Mouse (Mus musculus) forebrain, embryonic 11.5 days (tissue): ENCODE results near the gene Il17rd. TPM values are rescaled to one million over a fixed set of nuclear protein-coding genes. Genes with fewer than 3 reads are reported as not detected.

Experiments
- ATAC-seq: fragments of 200-750 bp; cut with Nextera tagmentation; replicated peaks from 2 replicates; pipeline ENCODE4 v1.8.0; 2017; ENCODE audit warnings: moderate TSS enrichment; ENCODE audit not compliant: low FRiP score
- DNase-seq: peaks from one replicate; pipeline ENCODE4 v3.0.0-alpha.2; 2017; ENCODE audit warnings: low spot score
- H3K27ac ChIP-seq: fragments of 300-500 bp; sonication (generic); 2 replicates; pipeline ENCODE4 v1.5.1; 2014; ENCODE audit warnings: low read depth, low read length
- H3K27me3 ChIP-seq: fragments of 300-500 bp; sonication (generic); 2 replicates; pipeline ENCODE4 v1.6.1; 2014; ENCODE audit warnings: mild to moderate bottlenecking, low read length, mixed read lengths; ENCODE audit not compliant: control insufficient read depth, insufficient read depth
- H3K36me3 ChIP-seq: fragments of 300-500 bp; sonication (generic); 2 replicates; pipeline ENCODE4 v1.6.1; 2014; ENCODE audit warnings: mild to moderate bottlenecking, low read length, moderate library complexity, mixed read lengths; ENCODE audit not compliant: control insufficient read depth, insufficient read depth
- H3K4me1 ChIP-seq: fragments of 300-500 bp; sonication (generic); replicated peaks from 2 replicates; pipeline ENCODE4 v1.6.1; 2014; ENCODE audit warnings: low read length, mixed read lengths; ENCODE audit not compliant: control insufficient read depth, insufficient read depth
- H3K4me2 ChIP-seq: fragments of 300-500 bp; sonication (generic); 2 replicates; pipeline ENCODE4 v1.6.1; 2014; ENCODE audit warnings: low read depth, mild to moderate bottlenecking, low read length, moderate library complexity, mixed read lengths; ENCODE audit not compliant: severe bottlenecking
- H3K4me3 ChIP-seq: fragments of 300-500 bp; sonication (generic); 2 replicates; pipeline ENCODE4 v1.5.1; 2014; ENCODE audit warnings: low read depth, low read length
- H3K9ac ChIP-seq: fragments of 300-500 bp; sonication (generic); 2 replicates; pipeline ENCODE4 v1.6.1; 2014; ENCODE audit warnings: low read length
- H3K9me3 ChIP-seq: fragments of 300-500 bp; sonication (generic); 2 replicates; pipeline ENCODE4 v1.6.1; 2016; ENCODE audit warnings: low read length, mixed read lengths; ENCODE audit not compliant: control insufficient read depth
- WGBS: fragments of 180-500 bp; shearing (Covaris S2); extraction: QIAGEN DNeasy Blood & Tissue Kit; methylation state at CpG from one replicate; pipeline ENCODE4 v1.1.7; 2014; 5-methylcytosine and 5-hydroxymethylcytosine counted together
- polyA plus RNA-seq: library from polyadenylated mRNA; unstranded; fragments of >200 nt; fragmentation: Nextera tagmentation; extraction: Ambion mirVana; gene quantifications from 2 replicates; pipeline ENCODE4 v1.2.1, GENCODE M21; 2014

The Il17rd gene
- polyA plus RNA-seq, 1 experiment from 2014 or later, result 7.8 TPM

- no peak for DNase-seq
- no peak for ATAC-seq
- Histone ChIP-seq H3K27ac (no peak overlapping the region), H3K27me3 (no peaks in the 10 kb centered on the region; the same call in 1 of the 2 replicates), H3K4me3 (no peak overlapping the region), H3K9me3 (no peaks in the 10 kb centered on the region), H3K9ac (no peak overlapping the region), H3K36me3 (no peaks in the 10 kb centered on the region), H3K4me2 (no peak overlapping the region), H3K4me1 (no peaks in the 10 kb centered on the region)
- WGBS, result 88% methylated on average over 4 of the region's 4 CpGs
Measured at GRCm38 (mm10) chr14:27013658-27014057, 25.1 kb upstream of the Il17rd start.

- H3K4me1 ChIP-seq, result no peaks in the 10 kb centered on the region
- ATAC-seq (no peak), DNase-seq (no peak)
- H3K27me3 ChIP-seq, result no peaks in the 10 kb centered on the region
- no peaks in the 10 kb centered on the region for H3K36me3 ChIP-seq
- 96% methylated on average over 2 of the region's 2 CpGs for WGBS
- H3K27ac ChIP-seq, result no peak overlapping the region
- H3K4me3 ChIP-seq, result no peak overlapping the region
- H3K9me3 ChIP-seq, result no peaks in the 10 kb centered on the region
- no peak overlapping the region for H3K4me2 ChIP-seq
- H3K9ac ChIP-seq, result no peak overlapping the region
Measured at GRCm38 (mm10) chr14:27017936-27018335, 20.8 kb upstream of the Il17rd start.

- H3K27me3 ChIP-seq, result no peaks in the 10 kb centered on the region
- no peak overlapping the region for H3K4me2 ChIP-seq
- H3K4me3 ChIP-seq, result no peak overlapping the region
- DNase-seq, result no peak
- no peak for ATAC-seq
- no peak overlapping the region for H3K27ac ChIP-seq
- H3K36me3 ChIP-seq, result no peaks in the 10 kb centered on the region
- H3K9me3 ChIP-seq, result no peaks in the 10 kb centered on the region
- WGBS, result 93% methylated on average over 14 of the region's 14 CpGs
- no peak overlapping the region for H3K9ac ChIP-seq
- no peaks in the 10 kb centered on the region for H3K4me1 ChIP-seq
Measured at GRCm38 (mm10) chr14:27019850-27020249, 18.9 kb upstream of the Il17rd start.

- 44% methylated on average over 11 of the region's 11 CpGs for WGBS
- Histone ChIP-seq H3K36me3 (no peaks in the 10 kb centered on the region), H3K4me2 (no peak overlapping the region), H3K4me3 (no peak overlapping the region), H3K27me3 (no peaks in the 10 kb centered on the region), H3K9ac (no peak overlapping the region), H3K9me3 (no peaks in the 10 kb centered on the region), H3K27ac (no peak overlapping the region), H3K4me1 (no peaks in the 10 kb centered on the region)
- ATAC-seq (no peak), DNase-seq (peak; percentile 84)
Measured at GRCm38 (mm10) chr14:27022876-27023275, 15.9 kb upstream of the Il17rd start.

- Histone ChIP-seq H3K9me3 (no peaks in the 10 kb centered on the region), H3K4me1 (no peaks in the 10 kb centered on the region), H3K27ac (no peak overlapping the region), H3K36me3 (no peaks in the 10 kb centered on the region), H3K4me2 (no peak overlapping the region), H3K4me3 (no peak overlapping the region), H3K27me3 (no peaks in the 10 kb centered on the region), H3K9ac (no peak overlapping the region)
- 87% methylated on average over 4 of the region's 4 CpGs for WGBS
- ATAC-seq (no peak), DNase-seq (no peak)
Measured at GRCm38 (mm10) chr14:27024664-27025063, 14.1 kb upstream of the Il17rd start.

GRCm38 (mm10) chr14:27029771-27030173 is 9.0 kb upstream of the Il17rd start:
- Histone ChIP-seq H3K9me3 (no peaks in the 10 kb centered on the region), H3K4me2 (no peak overlapping the region), H3K36me3 (no peaks in the 10 kb centered on the region), H3K9ac (peak overlapping the region; percentile 20; the same call in 1 of the 2 replicates), H3K4me3 (no peak overlapping the region), H3K4me1 (no peaks in the 10 kb centered on the region), H3K27me3 (no peaks in the 10 kb centered on the region), H3K27ac (no peak overlapping the region)
- DNase-seq (peak; percentile 69), ATAC-seq (0 out of 2 replicates have a peak, but pooled peaks have one; percentile 51)
- WGBS, result 5% methylated on average over 15 of the region's 15 CpGs

- H3K36me3 ChIP-seq, result no peaks in the 10 kb centered on the region
- H3K9ac ChIP-seq, result no peak overlapping the region
- no peaks in the 10 kb centered on the region for H3K9me3 ChIP-seq
- ATAC-seq, result 0 out of 2 replicates have a peak, but pooled peaks have one; percentile 30
- H3K27ac ChIP-seq, result no peak overlapping the region
- peak; percentile 87 for DNase-seq
- H3K4me1 ChIP-seq, result no peaks in the 10 kb centered on the region
- no peaks in the 10 kb centered on the region for H3K27me3 ChIP-seq
- H3K4me2 ChIP-seq, result no peak overlapping the region
- H3K4me3 ChIP-seq, result no peak overlapping the region
- 14% methylated on average over 4 of the region's 4 CpGs for WGBS
Measured at GRCm38 (mm10) chr14:27031142-27031541, 7.6 kb upstream of the Il17rd start.

- ATAC-seq (no peak), DNase-seq (no peak)
- Histone ChIP-seq H3K4me1 (peaks cover 3% of the 10 kb centered on the region; the same call in 1 of the 2 replicates), H3K36me3 (no peaks in the 10 kb centered on the region), H3K9ac (no peak overlapping the region), H3K4me2 (no peak overlapping the region), H3K4me3 (no peak overlapping the region), H3K27me3 (no peaks in the 10 kb centered on the region; the same call in 1 of the 2 replicates), H3K27ac (no peak overlapping the region), H3K9me3 (no peaks in the 10 kb centered on the region)
- WGBS, result 65% methylated on average over 1 of the region's 1 CpGs
Measured at GRCm38 (mm10) chr14:27037513-27037912, 1.2 kb upstream of the Il17rd start.
